Mouse (Mus musculus): ENCODE data around the gene Rnf31.

Gene Rnf31

DNA sequence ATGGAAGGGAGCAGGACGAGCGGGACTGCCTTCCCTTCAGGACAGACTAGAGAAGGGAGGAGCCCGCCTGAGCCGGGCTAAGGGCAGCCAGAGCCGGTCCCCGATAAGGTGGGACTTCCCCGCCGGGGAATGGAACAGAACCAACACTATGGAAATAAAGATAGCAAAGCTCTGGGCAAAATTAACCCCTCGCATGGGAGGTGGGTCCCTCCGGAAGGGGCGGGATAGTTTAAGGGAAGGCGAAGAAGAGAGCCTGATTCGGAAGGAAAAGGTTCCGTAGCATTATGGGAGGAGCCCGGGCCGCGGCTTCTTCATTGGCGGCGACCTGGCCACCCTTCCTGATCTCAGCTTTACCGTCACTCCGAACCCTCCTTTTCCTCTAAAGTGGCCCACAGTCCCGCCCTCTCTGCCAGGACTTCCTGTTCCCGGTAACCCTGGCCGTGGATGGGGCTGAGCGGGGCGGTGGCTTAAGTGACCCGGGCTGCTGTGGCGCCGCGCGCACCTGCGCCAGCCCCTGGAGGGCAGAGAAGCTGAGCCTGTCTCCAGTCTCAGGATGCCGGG lies at the start of gene Rnf31:
TSS of gene Rnf31 (plus strand) at position 378 of the 561 bp plus-strand sequence.
- in situ Hi-C loops (cut with MboI; ENCODE audit: low sequenced_read_pairs): no loop called here

DNA sequence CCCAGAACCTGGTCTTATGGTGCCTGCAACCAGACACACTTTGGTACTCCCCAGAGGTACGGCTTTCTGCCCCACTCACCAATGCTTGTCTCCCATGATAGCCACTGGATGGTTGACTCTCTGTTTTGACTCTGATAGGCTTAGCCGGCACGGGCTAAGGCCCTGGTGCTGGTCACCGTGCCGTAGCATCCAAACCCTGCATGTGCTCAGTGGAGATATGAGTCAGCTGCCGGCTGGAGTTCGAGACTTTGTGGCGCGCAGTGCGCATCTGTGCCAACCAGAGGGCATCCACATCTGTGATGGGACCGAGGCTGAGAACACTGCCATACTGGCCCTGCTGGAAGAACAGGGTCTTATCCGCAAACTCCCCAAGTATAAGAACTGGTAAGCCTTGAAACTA lies 49.2 kb upstream of the Rnf31 start:
- in situ Hi-C loops (cut with MboI; ENCODE audit: low sequenced_read_pairs): no loop called here

GRCm38 (mm10) chr14:55544334-55544733 lies 47.2 kb upstream of the Rnf31 start:
- in situ Hi-C loops (cut with MboI; ENCODE audit: low sequenced_read_pairs): no loop called here

GRCm38 (mm10) chr14:55550191-55550590 lies 41.3 kb upstream of the Rnf31 start:
- in situ Hi-C loops (cut with MboI; ENCODE audit: low sequenced_read_pairs): no loop called here

DNA sequence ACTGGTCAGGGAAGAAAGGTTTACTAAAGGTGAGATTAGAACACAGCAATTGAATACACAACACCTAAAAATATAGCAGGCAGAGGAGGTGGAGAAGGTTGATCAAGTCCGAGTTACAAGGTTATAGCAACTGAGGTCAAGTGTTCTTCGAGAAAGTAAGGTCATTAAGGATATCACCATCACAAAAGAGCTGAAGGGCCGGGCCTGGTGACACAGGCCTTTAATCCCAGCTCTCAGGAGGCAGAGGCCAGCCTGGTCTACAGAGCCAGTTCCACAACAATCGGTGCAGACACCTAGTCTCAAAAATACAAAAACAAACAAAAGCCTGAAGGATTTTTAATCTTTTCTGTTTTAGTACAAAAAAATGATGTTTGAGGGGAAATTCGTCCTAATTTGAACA lies 40.2 kb upstream of the Rnf31 start:
- in situ Hi-C loops (cut with MboI; ENCODE audit: low sequenced_read_pairs): no loop called here

- in situ Hi-C loops (cut with MboI; ENCODE audit: low sequenced_read_pairs): no loop called here
These were observed 39.7 kb upstream of the Rnf31 start for GRCm38 (mm10) chr14:55551794-55552193.

DNA sequence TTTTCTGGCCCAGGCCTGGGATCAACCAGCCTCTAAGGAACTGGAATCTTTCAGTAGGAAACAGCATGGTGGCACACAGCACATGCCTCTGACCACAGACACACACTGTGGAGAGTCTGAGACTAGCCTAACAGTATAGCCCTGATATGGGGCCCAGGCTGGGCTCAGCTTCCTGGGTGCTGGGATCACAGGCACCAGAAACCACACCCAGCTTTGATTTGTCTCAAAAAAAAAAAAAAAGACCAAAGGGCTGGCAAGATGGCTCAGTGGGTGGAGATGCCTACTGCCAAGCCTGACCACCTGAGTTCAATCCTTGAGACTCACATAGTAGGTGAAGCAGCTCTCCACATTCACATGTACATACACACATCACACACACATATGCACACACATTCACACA lies 36.9 kb upstream of the Rnf31 start:
- in situ Hi-C loops (cut with MboI; ENCODE audit: low sequenced_read_pairs): no loop called here

GRCm38 (mm10) chr14:55555788-55556187 lies 35.7 kb upstream of the Rnf31 start:
- in situ Hi-C loops (cut with MboI; ENCODE audit: low sequenced_read_pairs): no loop called here

DNA sequence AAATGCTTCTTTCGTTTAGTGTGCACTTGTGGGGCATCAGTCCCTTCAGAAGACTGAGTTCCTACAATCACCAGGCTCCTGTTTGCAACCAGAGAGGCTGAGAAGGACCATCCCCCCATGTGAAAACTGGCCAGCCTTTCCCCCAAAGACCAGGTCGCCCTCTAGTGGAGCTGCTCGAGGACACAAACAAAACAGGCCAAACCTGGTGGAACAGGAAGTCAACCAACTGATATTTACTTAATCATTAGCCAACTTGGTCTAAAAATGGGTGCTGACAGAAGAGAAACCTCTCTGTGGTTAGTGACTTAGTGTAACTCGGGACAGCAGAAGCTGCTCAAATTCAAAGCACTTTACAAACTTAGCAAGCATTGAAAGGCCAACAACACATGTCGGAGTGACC lies 34.5 kb upstream of the Rnf31 start:
- in situ Hi-C loops (cut with MboI; ENCODE audit: low sequenced_read_pairs): no loop called here

- in situ Hi-C loops (cut with MboI; ENCODE audit: low sequenced_read_pairs): no loop called here
These were observed 33.9 kb upstream of the Rnf31 start for GRCm38 (mm10) chr14:55557587-55557986.

DNA sequence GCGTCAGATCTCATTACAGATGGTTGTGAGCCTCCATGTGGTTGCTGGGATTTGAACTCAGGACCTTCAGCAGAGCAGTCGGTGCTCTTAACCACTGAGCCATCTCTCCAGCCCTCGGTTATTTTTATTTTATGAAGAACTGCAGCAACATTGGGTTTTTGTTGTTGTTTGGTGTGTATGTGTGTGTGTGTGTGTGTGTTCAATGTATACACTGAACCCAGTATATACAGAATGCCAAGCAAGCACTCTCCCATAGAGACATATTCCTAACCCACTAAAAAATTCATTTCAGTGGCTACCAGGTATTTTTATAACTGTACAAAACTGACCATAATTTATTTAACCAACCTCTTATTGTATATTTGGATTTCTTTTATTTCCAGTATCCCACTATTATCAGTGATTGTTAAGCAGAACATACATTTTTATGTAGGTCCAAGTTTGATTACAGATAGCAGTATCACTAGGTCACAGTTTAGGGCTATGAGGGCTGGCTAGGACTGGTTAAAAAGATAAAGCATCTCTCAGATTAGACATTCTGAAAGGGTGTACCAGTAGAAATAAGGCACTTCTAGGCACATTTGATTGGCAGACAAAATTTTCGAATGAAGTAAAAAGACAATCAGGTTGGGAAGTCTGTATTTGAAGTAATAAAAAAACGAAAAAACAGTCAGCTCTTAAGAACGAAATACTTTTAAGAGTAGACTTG lies 32.6 kb upstream of the Rnf31 start:
- in situ Hi-C loops (cut with MboI; ENCODE audit: low sequenced_read_pairs): no loop called here

- in situ Hi-C loops (cut with MboI; ENCODE audit: low sequenced_read_pairs): no loop called here
These were observed 31.7 kb upstream of the Rnf31 start, which contains the start of gene Dcaf11 for GRCm38 (mm10) chr14:55559799-55560201. Dcaf11 (plus strand) TSS chr14:55560006.

- in situ Hi-C loops (cut with MboI; ENCODE audit: low sequenced_read_pairs): no loop called here
These were observed 31.1 kb upstream of the Rnf31 start, which contains the start of gene A730061H03Rik for GRCm38 (mm10) chr14:55560202-55561073. A730061H03Rik (minus strand) TSS chr14:55560406.

DNA sequence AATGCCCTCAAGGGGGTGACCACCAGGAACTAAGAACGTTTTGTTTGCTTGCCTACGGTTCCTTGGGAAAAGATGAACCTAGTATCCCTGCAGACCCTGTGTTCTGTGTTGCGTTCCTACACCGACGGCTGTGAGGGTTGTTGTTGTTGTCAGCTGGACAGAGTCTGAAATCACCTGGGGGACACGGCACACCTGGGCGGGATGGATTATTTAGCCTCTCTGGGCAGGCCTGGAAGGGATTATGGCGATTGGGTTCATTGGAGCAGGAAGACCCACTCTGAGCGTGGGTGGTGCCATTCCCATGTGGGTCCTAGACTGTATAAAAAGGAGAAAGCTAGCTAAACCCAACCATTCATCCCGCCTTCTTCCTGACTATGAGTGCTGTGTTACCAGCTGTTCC lies 29.6 kb upstream of the Rnf31 start:
- in situ Hi-C loops (cut with MboI; ENCODE audit: low sequenced_read_pairs): no loop called here

DNA sequence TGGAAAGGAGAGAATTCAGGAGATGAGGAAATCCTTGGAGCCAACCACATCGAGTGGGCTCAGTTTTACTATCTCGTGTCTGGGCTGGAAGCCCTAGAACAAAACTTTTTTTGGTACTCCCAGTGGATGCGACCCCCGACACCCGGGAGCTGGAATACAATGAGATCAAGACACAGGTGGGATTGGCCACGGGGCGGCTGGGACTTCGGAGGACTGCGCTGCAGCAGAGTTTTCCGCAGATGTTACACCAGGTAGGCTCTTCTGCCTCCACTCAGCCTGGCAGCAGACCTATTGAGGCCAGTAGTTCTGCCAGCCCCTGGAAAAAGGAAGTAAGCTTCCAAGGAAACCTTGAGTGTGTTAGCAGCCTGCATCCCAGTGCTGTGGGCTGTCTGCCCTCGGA lies 28.3 kb upstream of the Rnf31 start:
- in situ Hi-C loops (cut with MboI; ENCODE audit: low sequenced_read_pairs): no loop called here

- in situ Hi-C loops (cut with MboI; ENCODE audit: low sequenced_read_pairs): no loop called here
These were observed 25.8 kb upstream of the Rnf31 start for GRCm38 (mm10) chr14:55565748-55566147.

DNA sequence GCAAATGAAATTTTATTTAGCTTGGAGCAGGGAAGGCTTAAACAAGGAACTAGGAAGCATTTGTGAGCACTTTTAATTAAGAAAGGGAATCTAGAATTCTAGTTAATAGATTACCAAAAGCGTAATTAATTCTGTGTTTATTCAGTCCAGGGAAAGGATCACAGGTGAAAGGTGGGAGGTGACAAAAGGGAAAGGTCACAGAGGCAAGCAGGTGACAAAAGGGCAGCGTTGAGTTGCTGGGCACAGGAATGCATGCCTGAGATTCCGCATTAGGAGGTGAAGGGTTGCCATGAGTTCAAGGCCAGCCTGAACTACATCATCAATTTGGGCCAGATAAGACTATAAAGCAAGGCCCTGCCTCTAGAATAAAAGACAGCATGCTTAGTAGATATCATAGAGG lies 24.0 kb upstream of the Rnf31 start:
- in situ Hi-C loops (cut with MboI; ENCODE audit: low sequenced_read_pairs): no loop called here

- in situ Hi-C loops (cut with MboI; ENCODE audit: low sequenced_read_pairs): no loop called here
These were observed 20.9 kb upstream of the Rnf31 start for GRCm38 (mm10) chr14:55570588-55570987.

GRCm38 (mm10) chr14:55571760-55572159 lies 19.7 kb upstream of the Rnf31 start:
- in situ Hi-C loops (cut with MboI; ENCODE audit: low sequenced_read_pairs): no loop called here

DNA sequence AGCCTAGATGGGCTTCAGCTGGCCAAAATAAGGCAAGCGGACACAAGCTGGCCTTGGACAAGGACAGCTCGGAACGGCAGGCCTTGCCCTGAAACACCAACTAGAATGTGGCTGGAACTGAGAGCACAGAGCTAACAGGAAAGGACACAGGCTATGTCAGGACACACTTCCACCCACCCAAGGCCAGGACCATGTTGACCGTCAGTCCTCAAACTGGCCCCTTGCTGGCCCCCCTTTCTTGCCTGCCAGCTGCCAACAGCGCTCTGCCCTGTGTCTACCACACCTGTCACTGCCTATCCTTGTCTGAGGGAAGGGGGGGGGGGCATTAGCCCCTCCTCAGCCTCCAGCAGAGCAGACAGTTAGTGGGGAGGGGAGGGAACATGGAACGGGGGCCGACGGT lies 16.2 kb upstream of the Rnf31 start, which contains the start of gene Fitm1:
TSS of gene Fitm1 (plus strand) at position 316 of the 400 bp plus-strand sequence.
- in situ Hi-C loops (cut with MboI; ENCODE audit: low sequenced_read_pairs): no loop called here

- in situ Hi-C loops (cut with MboI; ENCODE audit: low sequenced_read_pairs): no loop called here
These were observed 15.8 kb upstream of the Rnf31 start for GRCm38 (mm10) chr14:55575711-55576110.

GRCm38 (mm10) chr14:55576376-55576775 lies 15.1 kb upstream of the Rnf31 start:
- in situ Hi-C loops (cut with MboI; ENCODE audit: low sequenced_read_pairs): no loop called here
